In genomic region chr7:28168320-28169115, GRCm38 (mm10) we compare ENCODE assay signal across 8 mouse cellular contexts. TPM values are rescaled to one million over a fixed set of nuclear protein-coding genes. Genes with fewer than 3 reads are reported as not detected.
A peak's percentile ranks its signal among the peaks of the same experiment; 100 is the strongest.
DNase-seq lines count a peak whose midpoint lies in the region; ATAC-seq and TF ChIP-seq lines count a peak whose summit lies in the region.

No protein-coding gene starts in this region.

- peak overlapping the region; percentile 87 to 94 for H3K4me3 ChIP-seq in ES-E14 (ENCODE audit: insufficient read depth in 1 of 2, low read depth in 1 of 2, low read length in 2 of 2, poor library complexity in 1 of 2, severe bottlenecking in 1 of 2)
- peak overlapping the region; percentile 58 for H3K4me3 ChIP-seq in brown adipose tissue, adult 24 weeks (ENCODE audit: insufficient read depth, low read depth, low read length)
- H3K4me3 ChIP-seq in forebrain, embryonic 10.5 days = peak overlapping the region; percentile 92
- peak overlapping the region; percentile 91 for H3K4me3 ChIP-seq in lung, embryonic 14.5 days (ENCODE audit: low read depth, low read length)
- H3K4me3 ChIP-seq in neural tube, embryonic 15.5 days (replicated peaks) = peak overlapping the region; percentile 95

- TF ChIP-seq CTCF in lung, embryonic 14.5 days (IDR thresholded peaks at IDR 0.05; ENCODE audit: low read depth) = peak; percentile 87

- DNase-seq in ES-E14 (ENCODE audit: low read depth, low spot score) = peak; percentile 69
- DNase-seq in forebrain, embryonic 10.5 days (ENCODE audit: extremely low spot score, low spot score) = peak; percentile 68
- DNase-seq in heart, postnatal 14 days = peak; percentile 59 to 74
- DNase-seq in kidney, postnatal 4 days = peak; percentile 89 to 92
- DNase-seq in lung, embryonic 14.5 days = peak; percentile 84
- DNase-seq in thymus, postnatal 0 days (ENCODE audit: low spot score) = peak; percentile 80

- peak overlapping the region; percentile 88 for H3K4me2 ChIP-seq in lung, embryonic 14.5 days
- H3K4me2 ChIP-seq in neural tube, embryonic 15.5 days = peak overlapping the region; percentile 95

- in situ Hi-C loops in ES-E14 (cut with MboI; ENCODE audit: low sequenced_read_pairs in 2 of 2, unreplicated experiment in 2 of 2) = no loop called here

- no peaks in the 10 kb centered on the region for H3K27me3 ChIP-seq in forebrain, embryonic 10.5 days (ENCODE audit: poor library complexity, severe bottlenecking)
- no peaks in the 10 kb centered on the region for H3K27me3 ChIP-seq in lung, embryonic 14.5 days (ENCODE audit: insufficient read depth, low read length)
- H3K27me3 ChIP-seq in neural tube, embryonic 15.5 days (replicated peaks) = no peaks in the 10 kb centered on the region

- H3K9ac ChIP-seq in ES-E14 (ENCODE audit: insufficient read depth, low read depth, low read length, poor library complexity, severe bottlenecking) = peak overlapping the region; percentile 64; the same call in 1 of the 2 replicates
- peak overlapping the region; percentile 81 for H3K9ac ChIP-seq in lung, embryonic 14.5 days
- peak overlapping the region; percentile 47 for H3K9ac ChIP-seq in neural tube, embryonic 15.5 days (replicated peaks)

- H3K4me1 ChIP-seq in ES-E14 (ENCODE audit: control insufficient read depth in 2 of 2, insufficient read depth in 2 of 2, low read length in 2 of 2, poor library complexity in 1 of 2) = peaks cover 4 to 13% of the 10 kb centered on the region in 2 experiments
- H3K4me1 ChIP-seq in brown adipose tissue, adult 24 weeks (ENCODE audit: control insufficient read depth, insufficient read depth, insufficient read length, low read length) = peaks cover 6% of the 10 kb centered on the region
- peaks cover 34% of the 10 kb centered on the region for H3K4me1 ChIP-seq in forebrain, embryonic 10.5 days
- peaks cover 10% of the 10 kb centered on the region for H3K4me1 ChIP-seq in lung, embryonic 14.5 days (ENCODE audit: insufficient read depth)
- H3K4me1 ChIP-seq in neural tube, embryonic 15.5 days = peaks cover 36% of the 10 kb centered on the region

- H3K27ac ChIP-seq in ES-E14 (ENCODE audit: insufficient read depth, low read depth, low read length, poor library complexity, severe bottlenecking) = no peak overlapping the region
- H3K27ac ChIP-seq in brown adipose tissue, adult 24 weeks (replicated peaks; ENCODE audit: low read depth, low read length) = peak overlapping the region; percentile 12
- peak overlapping the region; percentile 90 for H3K27ac ChIP-seq in forebrain, embryonic 10.5 days
- H3K27ac ChIP-seq in lung, embryonic 14.5 days (ENCODE audit: low read depth) = peak overlapping the region; percentile 58
- peak overlapping the region; percentile 84 for H3K27ac ChIP-seq in neural tube, embryonic 15.5 days (replicated peaks)

- intact Hi-C loops in heart, postnatal 14 days (cut with DNase I) = loop anchor here (5.0 kb wide), 1 partner anchor 116 kb away; the partner anchor contains the start of gene Psmc4

- WGBS in forebrain, embryonic 10.5 days = 11% methylated on average over 9 of the region's 9 CpGs
- WGBS in lung, embryonic 14.5 days = 5% methylated on average over 9 of the region's 9 CpGs
- WGBS in neural tube, embryonic 15.5 days = 9% methylated on average over 9 of the region's 9 CpGs

- no peaks in the 10 kb centered on the region for H3K9me3 ChIP-seq in ES-E14 (ENCODE audit: control insufficient read depth, insufficient read depth, low read depth, low read length)
- H3K9me3 ChIP-seq in forebrain, embryonic 10.5 days = peaks cover 4% of the 10 kb centered on the region; the same call in 1 of the 2 replicates
- no peaks in the 10 kb centered on the region for H3K9me3 ChIP-seq in lung, embryonic 14.5 days (ENCODE audit: low read depth, low read length)
- no peaks in the 10 kb centered on the region for H3K9me3 ChIP-seq in neural tube, embryonic 15.5 days (replicated peaks)

- 0 out of 2 replicates have a peak, but pooled peaks cover 1% of the 10 kb centered on the region for H3K36me3 ChIP-seq in ES-E14 (ENCODE audit: control insufficient read depth, insufficient read depth, low read length, poor library complexity, severe bottlenecking)
- no peaks in the 10 kb centered on the region for H3K36me3 ChIP-seq in forebrain, embryonic 10.5 days (replicated peaks)
- no peaks in the 10 kb centered on the region for H3K36me3 ChIP-seq in lung, embryonic 14.5 days (ENCODE audit: insufficient read depth)
- H3K36me3 ChIP-seq in neural tube, embryonic 15.5 days = no peaks in the 10 kb centered on the region

- ATAC-seq in lung, embryonic 14.5 days (ENCODE audit: insufficient read depth) = peak; percentile 39; the same call in 1 of the 2 replicates
- peak; percentile 51 for ATAC-seq in neural tube, embryonic 15.5 days (ENCODE audit: low FRiP score)

TF ChIP-seq in ES-E14, 5 proteins besides CTCF, POLR2A, EP300 and RAD21:
- TF ChIP-seq ZNF384 (IDR thresholded peaks at IDR 0.05; ENCODE audit: low read depth, low read length) = no peak
- no peak for TF ChIP-seq CHD2 (IDR thresholded peaks at IDR 0.05; ENCODE audit: low read depth, low read length)
- no peak for TF ChIP-seq MAFK (IDR thresholded peaks at IDR 0.05; ENCODE audit: insufficient read depth, low read depth, low read length)
- no peak for TF ChIP-seq ZC3H11A (IDR thresholded peaks at IDR 0.05; ENCODE audit: borderline replicate concordance, low read depth, low read length)
- TF ChIP-seq HCFC1 (IDR thresholded peaks at IDR 0.05; ENCODE audit: borderline replicate concordance, insufficient read depth, low read length) = no peak

RNA-seq across cellular contexts. Expression of gene Fbl, which starts 1.0 kb away (rescaled TPM):
- total RNA-seq in ES-E14 (2012; rRNA removed) = 150 and 189 TPM in 2 replicates
- polyA plus RNA-seq in brown adipose tissue, adult 24 weeks (2012; ENCODE audit: insufficient read depth, insufficient read length, missing spikeins) = 19.9 and 25.7 TPM in 2 replicates
- polyA plus RNA-seq in forebrain, embryonic 10.5 days (2016; fragmentation: Nextera tagmentation; extraction: Ambion mirVana) = 178 and 180 TPM in 2 replicates
- total RNA-seq in heart, postnatal 14 days (2021) = 10 to 100 TPM; 31.2 to 37.7 TPM
- 47.3 and 50.9 TPM in 2 replicates for polyA plus RNA-seq in lung, embryonic 14.5 days (2014; fragmentation: Nextera tagmentation; extraction: Ambion mirVana)
- polyA plus RNA-seq in neural tube, embryonic 15.5 days (2015; fragmentation: Nextera tagmentation; extraction: Ambion mirVana) = 70.8 and 88.2 TPM in 2 replicates
- polyA plus RNA-seq in thymus, postnatal 0 days (2015; fragmentation: Nextera tagmentation; extraction: Ambion mirVana) = 147 and 150 TPM in 2 replicates

RNA-seq across cellular contexts. Expression of gene Dyrk1b, which starts 10.8 kb away (rescaled TPM):
- total RNA-seq in ES-E14 (2012; rRNA removed) = 3.9 and 6.3 TPM in 2 replicates
- 17.9 and 26.8 TPM in 2 replicates for polyA plus RNA-seq in brown adipose tissue, adult 24 weeks (2012; ENCODE audit: insufficient read depth, insufficient read length, missing spikeins)
- 12.5 and 13.7 TPM in 2 replicates for polyA plus RNA-seq in forebrain, embryonic 10.5 days (2016; fragmentation: Nextera tagmentation; extraction: Ambion mirVana)
- total RNA-seq in heart, postnatal 14 days (2021) = 10 to 100 TPM; 37.4 to 40.8 TPM
- 13.2 and 14.4 TPM in 2 replicates for polyA plus RNA-seq in lung, embryonic 14.5 days (2014; fragmentation: Nextera tagmentation; extraction: Ambion mirVana)
- polyA plus RNA-seq in neural tube, embryonic 15.5 days (2015; fragmentation: Nextera tagmentation; extraction: Ambion mirVana) = 10.7 and 10.9 TPM in 2 replicates
- 11.5 and 12.4 TPM in 2 replicates for polyA plus RNA-seq in thymus, postnatal 0 days (2015; fragmentation: Nextera tagmentation; extraction: Ambion mirVana)

RNA-seq across cellular contexts. Expression of gene 9530053A07Rik, which starts 39.3 kb away (rescaled TPM):
- 0.85 and 1.4 TPM in 2 replicates for total RNA-seq in ES-E14 (2012; rRNA removed)
- polyA plus RNA-seq in brown adipose tissue, adult 24 weeks (2012; ENCODE audit: insufficient read depth, insufficient read length, missing spikeins) = not detected in 2 replicates
- 0.05 and 0.10 TPM in 2 replicates for polyA plus RNA-seq in forebrain, embryonic 10.5 days (2016; fragmentation: Nextera tagmentation; extraction: Ambion mirVana)
- total RNA-seq in heart, postnatal 14 days (2021) = under 1 TPM in 1 of 2 experiments, not detected in 1; 0.02 TPM
- polyA plus RNA-seq in lung, embryonic 14.5 days (2014; fragmentation: Nextera tagmentation; extraction: Ambion mirVana) = not detected in 2 replicates
- polyA plus RNA-seq in neural tube, embryonic 15.5 days (2015; fragmentation: Nextera tagmentation; extraction: Ambion mirVana) = 0.06 and 0.17 TPM in 2 replicates
- 0.22 and 0.40 TPM in 2 replicates for polyA plus RNA-seq in thymus, postnatal 0 days (2015; fragmentation: Nextera tagmentation; extraction: Ambion mirVana)
